Mouse (Mus musculus) heart, postnatal 0 days (tissue): ENCODE results near the gene Rnd3.

Experiments
- CTCF ChIP-seq: IDR thresholded peaks from 2 replicates; pipeline ENCODE4 v1.5.1; 2016; ENCODE audit warnings: antibody characterized with exemption, control low read depth, low read depth
- EP300 ChIP-seq: IDR thresholded peaks from 2 replicates; pipeline ENCODE4 v1.6.1; 2016; ENCODE audit warnings: antibody characterized with exemption, low read depth

DNA sequence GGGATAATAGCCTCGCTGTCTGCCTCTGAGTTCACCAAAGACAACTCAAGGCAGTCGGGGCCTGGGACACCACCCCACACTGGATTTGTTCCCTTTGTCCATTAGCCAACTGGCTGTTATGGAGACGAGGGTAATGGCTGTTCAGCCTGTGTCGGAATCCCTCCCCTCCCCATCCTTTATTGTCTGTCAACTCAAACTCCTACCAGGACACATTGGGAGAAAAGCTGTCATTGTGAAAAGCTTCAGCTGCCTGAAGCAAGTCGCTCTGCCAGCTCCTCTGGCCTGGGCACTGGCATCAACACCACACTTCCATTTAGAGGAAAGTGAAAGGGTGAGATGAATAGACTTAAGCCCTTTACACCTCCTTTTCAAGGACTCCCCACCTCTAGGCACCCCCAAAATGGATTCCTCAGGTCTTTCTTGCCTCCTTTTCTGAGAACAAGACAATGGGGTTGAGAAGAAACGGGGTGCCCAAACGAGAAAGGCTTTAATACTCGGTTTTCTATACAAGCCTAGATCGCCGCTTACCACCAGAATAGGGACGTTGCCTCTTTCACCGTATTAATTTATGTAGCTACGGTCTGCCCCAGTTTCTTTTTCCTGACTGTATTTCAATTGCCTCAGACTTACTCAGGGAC, 66.1 kb downstream of the Rnd3 start:
- TF ChIP-seq CTCF, result no peak
- TF ChIP-seq EP300, result no peak
